ENCODE assay signal across 8 mouse cellular contexts in genomic region chr1:167308261-167309054, GRCm38 (mm10). TPM values are rescaled to one million over a fixed set of nuclear protein-coding genes. Genes with fewer than 3 reads are reported as not detected.
DNase-seq lines count a peak whose midpoint lies in the region; ATAC-seq and TF ChIP-seq lines count a peak whose summit lies in the region.

Tmco1 (plus strand) TSS chr1:167308378.

- peak within 1 kb of the TSS; percentile 92 for H3K4me3 ChIP-seq in heart, embryonic 11.5 days (ENCODE audit: low read depth, low read length)
- H3K4me3 ChIP-seq in kidney, embryonic 16.5 days (ENCODE audit: low read length) = peak within 1 kb of the TSS; percentile 94
- peak within 1 kb of the TSS; percentile 71 for H3K4me3 ChIP-seq in liver, adult 2 months (ENCODE audit: insufficient read depth, low read depth, low read length)
- H3K4me3 ChIP-seq in myocyte = peak within 1 kb of the TSS; percentile 92

- H3K36me3 ChIP-seq in heart, embryonic 11.5 days (ENCODE audit: control insufficient read depth, insufficient read depth, low read length) = no peaks in the 10 kb centered on the region
- no peaks in the 10 kb centered on the region for H3K36me3 ChIP-seq in kidney, embryonic 16.5 days (ENCODE audit: insufficient read depth, low read length)
- H3K36me3 ChIP-seq in liver, adult 2 months (ENCODE audit: control insufficient read depth, insufficient read depth, low read length) = no peaks in the 10 kb centered on the region
- H3K36me3 ChIP-seq in myocyte (ENCODE audit: control insufficient read depth, insufficient read depth) = no peaks in the 10 kb centered on the region
- H3K36me3 ChIP-seq in splenic B cell, adult 2 months (ENCODE audit: control insufficient read depth, insufficient read depth, low read length, poor library complexity, severe bottlenecking) = no peaks in the 10 kb centered on the region; the same call in 1 of the 2 replicates

- DNase-seq in B cell, adult 2 months = peak; percentile 98
- DNase-seq in brain, adult 2 months (ENCODE audit: low read depth, low spot score) = peak; percentile 97
- peak; percentile 68 for DNase-seq in liver, adult 2 months (ENCODE audit: extremely low read depth, low read depth, low spot score)
- peak; percentile 97 for DNase-seq in splenic B cell, adult 2 months (ENCODE audit: low read depth, low spot score)

- H3K9ac ChIP-seq in heart, embryonic 11.5 days (ENCODE audit: low read depth, low read length) = peak within 1 kb of the TSS; percentile 99
- H3K9ac ChIP-seq in kidney, embryonic 16.5 days (replicated peaks; ENCODE audit: low read length) = peak within 1 kb of the TSS; percentile 99
- peak within 1 kb of the TSS; percentile 85 for H3K9ac ChIP-seq in liver, adult 2 months (ENCODE audit: low read depth, low read length)

- H3K27ac ChIP-seq in heart, embryonic 11.5 days (ENCODE audit: low read depth, low read length) = peak within 1 kb of the TSS; percentile 87
- H3K27ac ChIP-seq in kidney, embryonic 16.5 days (ENCODE audit: low read length) = peak within 1 kb of the TSS; percentile 96
- H3K27ac ChIP-seq in liver, adult 2 months (replicated peaks; ENCODE audit: insufficient read depth, low read depth, low read length) = peak within 1 kb of the TSS; percentile 69

- WGBS in heart, embryonic 11.5 days (ENCODE audit: insufficient replicate concordance) = under 1% methylated on average over 80 of the region's 82 CpGs
- WGBS in kidney, embryonic 16.5 days = under 1% methylated on average over 78 of the region's 82 CpGs
- WGBS in liver, adult 2 months = under 1% methylated on average over 82 of the region's 82 CpGs

- no peaks in the 10 kb centered on the region for H3K9me3 ChIP-seq in heart, embryonic 11.5 days (replicated peaks; ENCODE audit: control insufficient read depth, low read length)
- H3K9me3 ChIP-seq in kidney, embryonic 16.5 days (ENCODE audit: low read length) = no peaks in the 10 kb centered on the region

- peak; percentile 89 for TF ChIP-seq POLR2A in liver, adult 2 months (IDR thresholded peaks at IDR 0.05; ENCODE audit: extremely low read depth, insufficient read depth, low read length)
- TF ChIP-seq POLR2A in myocyte (IDR thresholded peaks at IDR 0.05; ENCODE audit: insufficient read length, low read depth) = peak; percentile 99

- peaks cover 4% of the 10 kb centered on the region; the same call in 1 of the 2 replicates for H3K4me1 ChIP-seq in heart, embryonic 11.5 days (ENCODE audit: control insufficient read depth, insufficient read depth, low read length)
- H3K4me1 ChIP-seq in kidney, embryonic 16.5 days (ENCODE audit: insufficient read depth, low read length) = peaks cover 8% of the 10 kb centered on the region
- H3K4me1 ChIP-seq in liver, adult 2 months (ENCODE audit: control insufficient read depth, insufficient read depth, low read length) = peaks cover 8% of the 10 kb centered on the region

- no peak for TF ChIP-seq CTCF in liver, adult 2 months (IDR thresholded peaks at IDR 0.05; ENCODE audit: low read depth, low read length)

- no peaks in the 10 kb centered on the region; the same call in 1 of the 2 replicates for H3K79me2 ChIP-seq in liver, adult 2 months (ENCODE audit: control insufficient read depth, insufficient read depth, low read length)
- peaks cover 21% of the 10 kb centered on the region for H3K79me2 ChIP-seq in myocyte (ENCODE audit: control insufficient read depth, insufficient read depth)

- no peaks in the 10 kb centered on the region for H3K27me3 ChIP-seq in heart, embryonic 11.5 days (ENCODE audit: control insufficient read depth, insufficient read depth, low read length)
- no peaks in the 10 kb centered on the region for H3K27me3 ChIP-seq in kidney, embryonic 16.5 days (ENCODE audit: insufficient read depth, low read length)
- H3K27me3 ChIP-seq in liver, adult 2 months (ENCODE audit: control insufficient read depth, insufficient read depth, low read length) = no peaks in the 10 kb centered on the region
- no peaks in the 10 kb centered on the region for H3K27me3 ChIP-seq in myocyte (ENCODE audit: control insufficient read depth, insufficient read depth, insufficient read length)
- no peaks in the 10 kb centered on the region for H3K27me3 ChIP-seq in splenic B cell, adult 2 months (ENCODE audit: control insufficient read depth, insufficient read depth, low read length, poor library complexity, severe bottlenecking)

- peak; percentile 95 for ATAC-seq in erythroblast, adult 5-6 weeks (replicated peaks; ENCODE audit: low FRiP score, poor library complexity, severe bottlenecking)
- ATAC-seq in heart, embryonic 11.5 days (replicated peaks; ENCODE audit: insufficient number of reproducible peaks, low FRiP score, low TSS enrichment) = peak; percentile 97
- ATAC-seq in kidney, embryonic 16.5 days (ENCODE audit: low FRiP score, low TSS enrichment) = peak; percentile 97

- peak within 1 kb of the TSS; percentile 84 for H3ac ChIP-seq in myocyte (ENCODE audit: control insufficient read depth, insufficient read length)

- peak within 1 kb of the TSS; percentile 66 for H3K4me2 ChIP-seq in heart, embryonic 11.5 days
- H3K4me2 ChIP-seq in kidney, embryonic 16.5 days (replicated peaks; ENCODE audit: low read depth, low read length) = peak within 1 kb of the TSS; percentile 82
- H3K4me2 ChIP-seq in myocyte (ENCODE audit: low read depth) = peak within 1 kb of the TSS; percentile 83

TF ChIP-seq in myocyte, 11 proteins besides CTCF, POLR2A, EP300 and RAD21:
- TF ChIP-seq MYOG (IDR thresholded peaks at IDR 0.05; ENCODE audit: control insufficient read depth in 1 of 3, insufficient read depth in 1 of 3, insufficient read length in 2 of 3, low read depth in 2 of 3) = peak in 1 of 3 experiments; percentile 9
- peak; percentile 99 for TF ChIP-seq POLR2AphosphoS2 (IDR thresholded peaks at IDR 0.05; ENCODE audit: insufficient read length, low read depth)
- no peak for TF ChIP-seq TCF12 (IDR thresholded peaks at IDR 0.05; ENCODE audit: insufficient read depth, poor library complexity, severe bottlenecking)
- TF ChIP-seq REST (IDR thresholded peaks at IDR 0.05; ENCODE audit: insufficient read depth, insufficient read length) = peak; percentile 63
- peak; percentile 18 for TF ChIP-seq SRF (IDR thresholded peaks at IDR 0.05; ENCODE audit: control insufficient read depth, insufficient read length, low read depth)
- TF ChIP-seq MYOD1 (IDR thresholded peaks at IDR 0.05; ENCODE audit: control insufficient read depth in 1 of 3, insufficient read length in 2 of 3, low read depth in 2 of 3) = peak in 1 of 3 experiments; percentile 3

RNA-seq across cellular contexts. Expression of gene Tmco1, which starts in this region (rescaled TPM):
- total RNA-seq in erythroblast, adult 5-6 weeks (2015; ENCODE audit: low replicate concordance) = 44.7 and 70.1 TPM in 2 replicates
- total RNA-seq in erythroblast, adult 5-6 weeks (2017; ENCODE audit: low replicate concordance) = 49.7 and 61.5 TPM in 2 replicates
- polyA plus RNA-seq in heart, embryonic 11.5 days (2014; fragmentation: Nextera tagmentation; extraction: Ambion mirVana) = 96.1 and 98.9 TPM in 2 replicates
- 117 and 125 TPM in 2 replicates for polyA plus RNA-seq in kidney, embryonic 16.5 days (2015; fragmentation: Nextera tagmentation; extraction: Ambion mirVana)
- 142 and 162 TPM in 2 replicates for total RNA-seq in liver, adult 2 months (2014; rRNA removed)
- polyA plus RNA-seq in liver, adult 2 months (2012; rRNA removed) = 70.2 and 71.5 TPM in 2 replicates
- 57.2 TPM for polyA plus RNA-seq in myocyte (2012; fragmentation: generic; extraction: Trizol)

Comparison
In these comparisons a context has a peak if more than half of its experiments do, and no peak if none do; other contexts are left out.
1. Peak in every context shown above with its lines: DNase-seq, ATAC-seq, H3K4me3 ChIP-seq and H3K27ac ChIP-seq.